Mouse (Mus musculus): Measurements from ENCODE around the gene Nsun2. TPM values are rescaled to one million over a fixed set of nuclear protein-coding genes. Genes with fewer than 3 reads are reported as not detected.

Gene Nsun2
- polyA plus RNA-seq, 1 experiment from 2014 or later: 77.9 TPM

GRCm38 (mm10) chr13:69525867-69526266, 7.7 kb upstream of the Nsun2 start:
- Histone ChIP-seq H3K9ac (no peak overlapping the region), H3K4me2 (no peak overlapping the region), H3K4me1 (replicated peaks) (peaks cover 83% of the 10 kb centered on the region), H3K9me3 (replicated peaks) (no peaks in the 10 kb centered on the region), H3K27ac (ENCODE audit: poor library complexity, severe bottlenecking) (no peak overlapping the region), H3K36me3 (peaks cover 13% of the 10 kb centered on the region), H3K4me3 (no peak overlapping the region), H3K27me3 (replicated peaks) (no peaks in the 10 kb centered on the region)
- 76% methylated on average over 4 of the region's 4 CpGs for WGBS
- ATAC-seq (ENCODE audit: insufficient number of reproducible peaks, low FRiP score): no peak

DNA sequence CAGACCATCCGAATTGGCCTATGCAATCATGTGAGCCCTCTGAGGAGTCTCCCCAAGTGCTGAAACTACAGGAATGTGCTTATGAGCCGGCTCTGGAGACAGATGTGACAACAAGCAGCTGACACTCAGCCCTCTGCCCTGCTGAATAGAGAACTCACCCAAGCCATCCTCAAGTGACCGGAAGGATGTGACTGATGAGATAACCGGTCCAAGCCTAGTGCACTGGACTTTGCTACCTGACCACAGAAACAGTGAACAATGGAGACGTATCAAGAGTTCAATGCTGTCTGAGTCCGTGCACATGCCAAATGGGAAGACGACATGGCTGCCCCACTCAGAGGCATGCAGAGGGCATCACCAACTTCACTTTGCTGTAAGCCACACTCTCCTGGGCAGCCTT, 5.0 kb upstream of the Nsun2 start:
- H3K27ac ChIP-seq (ENCODE audit: poor library complexity, severe bottlenecking): no peak overlapping the region
- no peaks in the 10 kb centered on the region for H3K27me3 ChIP-seq (replicated peaks)

GRCm38 (mm10) chr13:69530156-69530555, 3.4 kb upstream of the Nsun2 start:
- Histone ChIP-seq H3K9me3 (replicated peaks) (no peaks in the 10 kb centered on the region), H3K4me1 (replicated peaks) (peaks cover 62% of the 10 kb centered on the region), H3K4me3 (no peak overlapping the region), H3K9ac (no peak overlapping the region), H3K4me2 (0 out of 2 replicates have a peak overlapping the region, but pooled peaks have one; percentile 87), H3K36me3 (peaks cover 13% of the 10 kb centered on the region), H3K27ac (ENCODE audit: poor library complexity, severe bottlenecking) (no peak overlapping the region), H3K27me3 (replicated peaks) (no peaks in the 10 kb centered on the region)
- no peak for ATAC-seq (ENCODE audit: insufficient number of reproducible peaks, low FRiP score)
- WGBS: 83% methylated on average over 3 of the region's 3 CpGs

More for the DNA sequence above, 5.0 kb upstream of the Nsun2 start:
- Histone ChIP-seq H3K4me2 (no peak overlapping the region), H3K9me3 (replicated peaks) (no peaks in the 10 kb centered on the region), H3K4me3 (no peak overlapping the region), H3K36me3 (peaks cover 13% of the 10 kb centered on the region), H3K4me1 (replicated peaks) (peaks cover 79% of the 10 kb centered on the region), H3K9ac (no peak overlapping the region)
- ATAC-seq (ENCODE audit: insufficient number of reproducible peaks, low FRiP score): no peak
- 58% methylated on average over 7 of the region's 7 CpGs for WGBS

- Histone ChIP-seq H3K9me3 (replicated peaks) (no peaks in the 10 kb centered on the region), H3K4me2 (peak overlapping the region; percentile 87), H3K36me3 (peaks cover 13% of the 10 kb centered on the region), H3K27me3 (replicated peaks) (no peaks in the 10 kb centered on the region), H3K4me1 (replicated peaks) (peaks cover 62% of the 10 kb centered on the region), H3K27ac (ENCODE audit: poor library complexity, severe bottlenecking) (no peak overlapping the region), H3K9ac (0 out of 2 replicates have a peak overlapping the region, but pooled peaks have one; percentile 91), H3K4me3 (peak overlapping the region; percentile 82; the same call in 1 of the 2 replicates)
- no peak for ATAC-seq (ENCODE audit: insufficient number of reproducible peaks, low FRiP score)
- WGBS: 82% methylated on average over 6 of the region's 6 CpGs
Observed at GRCm38 (mm10) chr13:69530951-69531350, 2.6 kb upstream of the Nsun2 start.

- H3K36me3 ChIP-seq: peaks cover 13% of the 10 kb centered on the region
- peak overlapping the region; percentile 87 for H3K4me2 ChIP-seq
- H3K4me3 ChIP-seq: peak overlapping the region; percentile 82
- ATAC-seq (ENCODE audit: insufficient number of reproducible peaks, low FRiP score): no peak
- peak overlapping the region; percentile 91; the same call in 1 of the 2 replicates for H3K9ac ChIP-seq
- H3K4me1 ChIP-seq (replicated peaks): peaks cover 61% of the 10 kb centered on the region
- WGBS: 39% methylated on average over 6 of the region's 6 CpGs
- no peaks in the 10 kb centered on the region for H3K9me3 ChIP-seq (replicated peaks)
- H3K27ac ChIP-seq (ENCODE audit: poor library complexity, severe bottlenecking): no peak overlapping the region
- H3K27me3 ChIP-seq (replicated peaks): no peaks in the 10 kb centered on the region
Observed at GRCm38 (mm10) chr13:69531431-69531830, 2.1 kb upstream of the Nsun2 start.

- Histone ChIP-seq H3K9ac (peak overlapping the region; percentile 91), H3K4me1 (replicated peaks) (peaks cover 54% of the 10 kb centered on the region)
- WGBS: 24% methylated on average over 14 of the region's 14 CpGs
Observed at GRCm38 (mm10) chr13:69532101-69532892, 1.2 kb upstream of the Nsun2 start.

DNA sequence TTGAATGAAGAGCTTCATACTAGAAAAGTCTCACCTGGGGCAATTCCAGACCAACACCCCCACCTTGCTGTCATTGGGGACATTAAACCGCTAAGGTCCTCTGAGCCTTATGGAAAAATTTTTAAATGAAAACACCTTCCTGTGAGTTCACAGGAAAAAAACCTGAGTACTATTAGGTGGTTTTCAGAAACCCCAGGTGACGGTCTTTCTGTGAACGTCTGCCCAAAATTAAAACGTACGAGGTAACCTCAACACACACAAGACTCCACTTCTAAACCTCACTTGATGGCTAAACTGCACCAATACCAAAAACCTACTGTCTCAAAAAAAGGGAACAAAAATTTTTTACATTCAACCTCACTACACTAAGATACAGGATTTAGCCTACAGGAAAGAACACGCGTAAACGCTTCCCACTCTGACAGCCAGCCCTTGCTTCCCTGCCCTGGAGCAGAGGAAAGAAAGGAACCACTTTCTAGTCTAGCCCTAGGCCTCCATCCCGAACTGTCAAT, 597 bp upstream of the Nsun2 start:
- H3K9ac ChIP-seq: peak overlapping the region; percentile 91
- no peaks in the 10 kb centered on the region for H3K27me3 ChIP-seq (replicated peaks)
- H3K4me3 ChIP-seq: peak overlapping the region; percentile 82
- H3K36me3 ChIP-seq: peaks cover 13% of the 10 kb centered on the region
- H3K4me1 ChIP-seq (replicated peaks): peaks cover 53% of the 10 kb centered on the region
- peak overlapping the region; percentile 87 for H3K4me2 ChIP-seq
- H3K27ac ChIP-seq (ENCODE audit: poor library complexity, severe bottlenecking): peak overlapping the region; percentile 96
- under 1% methylated on average over 9 of the region's 9 CpGs for WGBS
- no peak for ATAC-seq (ENCODE audit: insufficient number of reproducible peaks, low FRiP score)
- no peaks in the 10 kb centered on the region for H3K9me3 ChIP-seq (replicated peaks)

More at GRCm38 (mm10) chr13:69532101-69532892, 1.2 kb upstream of the Nsun2 start:
- Histone ChIP-seq H3K4me2 (peak overlapping the region; percentile 87), H3K9me3 (replicated peaks) (no peaks in the 10 kb centered on the region), H3K4me3 (peak overlapping the region; percentile 82), H3K36me3 (peaks cover 13% of the 10 kb centered on the region), H3K27ac (ENCODE audit: poor library complexity, severe bottlenecking) (no peak overlapping the region), H3K27me3 (replicated peaks) (no peaks in the 10 kb centered on the region)
- ATAC-seq (ENCODE audit: insufficient number of reproducible peaks, low FRiP score): no peak

DNA sequence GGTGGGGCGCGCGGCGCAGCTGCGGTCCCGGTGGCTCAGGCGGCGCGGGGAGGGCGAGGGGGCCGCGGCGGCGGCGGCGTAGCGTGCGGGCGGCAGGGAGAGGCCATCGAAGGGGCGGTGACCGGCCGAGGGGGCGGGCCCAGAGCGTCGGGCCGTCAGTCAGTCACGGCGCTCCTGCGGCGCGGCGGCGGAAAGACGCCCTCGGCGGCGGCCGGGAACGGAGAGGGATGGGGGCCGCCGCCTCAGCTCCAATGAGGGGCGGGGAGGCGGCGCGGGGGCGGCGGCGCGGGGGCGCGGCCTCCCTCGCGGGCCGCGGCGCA, 748 bp downstream of the Nsun2 start, which contains the start of gene Tent4a:
Tent4a (minus strand) TSS at position 284 of the 320 bp plus-strand sequence.
- Histone ChIP-seq H3K9me3 (replicated peaks) (no peaks in the 10 kb centered on the region), H3K27me3 (replicated peaks) (no peaks in the 10 kb centered on the region), H3K4me2 (peak within 1 kb of the TSS; percentile 91), H3K9ac (peak within 1 kb of the TSS; percentile 96), H3K27ac (ENCODE audit: poor library complexity, severe bottlenecking) (peak within 1 kb of the TSS; percentile 96), H3K36me3 (peaks cover 12% of the 10 kb centered on the region), H3K4me3 (peak within 1 kb of the TSS; percentile 82), H3K4me1 (replicated peaks) (peaks cover 56% of the 10 kb centered on the region)
- ATAC-seq (ENCODE audit: insufficient number of reproducible peaks, low FRiP score): peak; percentile 84
- 13% methylated on average over 53 of the region's 57 CpGs for WGBS

DNA sequence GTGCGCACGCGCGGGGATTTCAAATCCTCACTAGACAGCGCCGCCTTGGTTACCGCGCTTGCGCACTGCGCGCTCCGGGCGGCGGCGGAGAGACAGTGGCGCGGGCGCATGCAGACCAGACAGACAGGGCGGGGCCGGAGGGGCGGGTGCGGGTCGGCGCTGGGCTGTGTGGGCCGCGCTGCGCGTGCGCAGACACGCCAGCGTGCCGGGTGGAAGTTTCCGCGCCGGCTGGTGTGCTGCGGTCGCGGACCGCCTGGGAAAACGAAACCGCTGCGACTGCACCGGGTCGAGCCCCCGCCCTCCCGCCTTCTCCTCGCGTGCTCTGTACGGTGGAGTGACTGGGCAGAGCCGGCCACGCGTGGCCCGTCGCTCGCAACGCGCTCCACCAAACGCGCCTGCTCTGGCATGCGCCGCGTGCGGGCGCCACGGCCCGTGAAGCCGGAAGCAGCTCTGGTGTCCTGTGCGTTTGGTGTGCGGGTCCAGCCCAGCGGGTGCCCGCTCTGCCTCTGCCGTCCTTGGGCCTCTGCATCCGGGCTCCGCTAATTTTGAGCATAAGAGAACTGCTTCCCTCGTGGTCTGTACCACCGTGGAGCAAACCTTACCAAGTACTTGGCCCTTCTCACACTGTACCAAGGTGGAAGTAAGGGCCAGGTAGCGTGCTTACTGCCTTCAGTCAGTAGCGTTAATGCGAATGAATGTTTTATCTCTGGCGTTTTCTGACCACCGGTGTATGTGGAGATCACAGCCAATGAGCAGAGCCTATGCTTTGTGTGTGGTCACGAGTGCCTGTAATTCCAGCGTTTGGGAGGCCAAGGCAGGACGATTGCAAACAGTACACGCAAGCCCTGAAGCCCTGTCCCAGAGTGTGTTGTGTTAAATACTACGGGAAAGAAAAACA, 1.4 kb downstream of the Nsun2 start:
- H3K36me3 ChIP-seq: peaks cover 6% of the 10 kb centered on the region
- ATAC-seq (ENCODE audit: insufficient number of reproducible peaks, low FRiP score): peak; percentile 93
- peaks cover 62% of the 10 kb centered on the region for H3K4me1 ChIP-seq (replicated peaks)
- H3K4me3 ChIP-seq: peak overlapping the region; percentile 82
- H3K27me3 ChIP-seq (replicated peaks): no peaks in the 10 kb centered on the region
- no peaks in the 10 kb centered on the region for H3K9me3 ChIP-seq (replicated peaks)
- H3K27ac ChIP-seq (ENCODE audit: poor library complexity, severe bottlenecking): peak overlapping the region; percentile 96
- H3K9ac ChIP-seq: peak overlapping the region; percentile 96
- WGBS: under 1% methylated on average over 81 of the region's 86 CpGs
- H3K4me2 ChIP-seq: peak overlapping the region; percentile 91

DNA sequence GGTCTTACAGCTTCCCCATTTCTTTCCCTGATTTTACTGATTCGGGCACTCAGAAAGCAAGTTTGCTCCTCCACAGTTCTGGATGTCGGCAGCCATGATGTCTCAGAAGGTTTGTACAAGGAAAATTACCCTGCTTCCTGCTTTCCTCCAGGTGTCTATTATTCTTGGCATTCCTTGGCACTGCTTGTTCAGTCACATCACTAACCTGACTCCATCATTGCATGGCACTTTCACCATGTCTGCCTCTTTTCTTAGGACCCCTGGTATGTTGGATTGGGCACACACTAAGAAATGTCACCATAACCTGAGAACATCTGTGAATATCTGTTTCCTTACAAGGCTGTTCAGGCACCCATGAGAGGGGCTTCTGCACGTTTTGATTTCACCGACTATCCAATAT, 2.5 kb downstream of the Nsun2 start:
- WGBS: 73% methylated on average over 4 of the region's 4 CpGs
- no peaks in the 10 kb centered on the region for H3K27me3 ChIP-seq (replicated peaks)

DNA sequence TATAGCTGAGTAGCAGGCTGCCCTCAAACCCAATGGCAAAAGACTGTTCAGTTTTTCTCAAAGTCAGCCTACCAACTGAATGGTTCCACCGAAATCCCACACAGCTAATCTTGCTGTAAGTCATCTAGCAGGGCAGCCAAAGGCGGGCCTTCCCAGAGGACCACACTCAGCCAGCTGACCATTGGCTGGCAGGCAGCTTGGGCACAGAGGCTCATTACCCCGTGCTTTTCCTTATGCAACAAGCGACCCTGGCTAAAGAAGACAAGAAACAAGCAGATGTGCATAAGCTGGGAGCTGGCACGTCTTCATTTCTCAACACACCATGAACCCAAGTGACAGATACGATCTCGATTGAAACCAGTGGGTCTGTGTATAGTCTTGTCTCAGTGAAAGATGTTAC, 3.8 kb downstream of the Nsun2 start:
- Histone ChIP-seq H3K36me3 (no peaks in the 10 kb centered on the region), H3K27me3 (replicated peaks) (no peaks in the 10 kb centered on the region), H3K4me1 (replicated peaks) (peaks cover 61% of the 10 kb centered on the region), H3K4me3 (no peak overlapping the region), H3K4me2 (no peak overlapping the region), H3K9me3 (replicated peaks) (no peaks in the 10 kb centered on the region), H3K27ac (ENCODE audit: poor library complexity, severe bottlenecking) (no peak overlapping the region), H3K9ac (no peak overlapping the region)
- ATAC-seq (ENCODE audit: insufficient number of reproducible peaks, low FRiP score): no peak
- 78% methylated on average over 7 of the region's 7 CpGs for WGBS

More for the DNA sequence above, 2.5 kb downstream of the Nsun2 start:
- H3K4me3 ChIP-seq: peak overlapping the region; percentile 82; the same call in 1 of the 2 replicates
- peak overlapping the region; percentile 96; the same call in 1 of the 2 replicates for H3K9ac ChIP-seq
- no peaks in the 10 kb centered on the region for H3K36me3 ChIP-seq
- H3K4me2 ChIP-seq: peak overlapping the region; percentile 91
- no peak overlapping the region for H3K27ac ChIP-seq (ENCODE audit: poor library complexity, severe bottlenecking)
- H3K4me1 ChIP-seq (replicated peaks): peaks cover 63% of the 10 kb centered on the region
- no peaks in the 10 kb centered on the region for H3K9me3 ChIP-seq (replicated peaks)
- no peak for ATAC-seq (ENCODE audit: insufficient number of reproducible peaks, low FRiP score)

Measured in heart, embryonic 12.5 days (tissue).